Mouse (Mus musculus) macrophage (primary cell): ENCODE results near the gene Pstk. TPM values are rescaled to one million over a fixed set of nuclear protein-coding genes. Genes with fewer than 3 reads are reported as not detected.

Source experiments
- polyA plus RNA-seq: library from polyadenylated mRNA; stranded (reverse); fragments of 250-400 nt; gene quantifications from 3 replicates; pipeline ENCODE4 v1.2.4, GENCODE M21; 2018; ENCODE audit warnings: inconsistent platforms

The Pstk gene
- polyA plus RNA-seq, 1 experiment from 2014 or later = 14.8 TPM

Other genes starting within 250 kb of the Pstk start
- gene 4933402N03Rik, start 224.8 kb upstream of the Pstk start, polyA plus RNA-seq = not detected in 3 replicates
- not detected in 3 replicates for gene 5430419D17Rik, start 196.7 kb upstream of the Pstk start, polyA plus RNA-seq
- not detected in 3 replicates for gene Cuzd1, start 48.8 kb upstream of the Pstk start, polyA plus RNA-seq
- not detected in 3 replicates for gene Fam24b, start 41.6 kb upstream of the Pstk start, polyA plus RNA-seq
- not detected in 3 replicates for gene Fam24a, start 37.3 kb upstream of the Pstk start, polyA plus RNA-seq
- 2.7 to 8.3 TPM (median 8.1 TPM) in 3 replicates for gene 2310057M21Rik, start 8.4 kb upstream of the Pstk start, polyA plus RNA-seq
- gene Ikzf5, start 39.4 kb downstream of the Pstk start, polyA plus RNA-seq = 7.5 to 9.6 TPM (median 8.9 TPM) in 3 replicates
- gene Acadsb, start 39.5 kb downstream of the Pstk start, polyA plus RNA-seq = 27.8 to 52.5 TPM (median 36.1 TPM) in 3 replicates
- gene Hmx3, start 171.7 kb downstream of the Pstk start, polyA plus RNA-seq = not detected in 3 replicates
- gene Hmx2, start 177.6 kb downstream of the Pstk start, polyA plus RNA-seq = not detected in 3 replicates
- gene Bub3, start 189.1 kb downstream of the Pstk start, polyA plus RNA-seq = 36.6 to 51.4 TPM (median 42.7 TPM) in 3 replicates